Mouse (Mus musculus) G1E (cell line): ENCODE results near the gene Gm27029. TPM values are rescaled to one million over a fixed set of nuclear protein-coding genes. Genes with fewer than 3 reads are reported as not detected.

Experiments used
- ATAC-seq: 2 replicates; pipeline ENCODE4 v1.8.0; 2016; ENCODE audit warnings: mild to moderate bottlenecking; ENCODE audit not compliant: insufficient number of reproducible peaks, poor library complexity, low FRiP score, severe bottlenecking; ENCODE audit errors: extremely low read depth
- DNase-seq: peaks from one replicate; pipeline ENCODE4 v3.0.0; 2012; ENCODE audit warnings: low spot score
- H3K27me3 ChIP-seq: 2 replicates; pipeline ENCODE4 v1.6.1; 2012; ENCODE audit warnings: mild to moderate bottlenecking, low read length, inconsistent platforms; ENCODE audit not compliant: insufficient read depth
- H3K36me3 ChIP-seq: replicated peaks from 2 replicates; pipeline ENCODE3; 2012; ENCODE audit warnings: mild to moderate bottlenecking, inconsistent platforms
- H3K4me1 ChIP-seq: 2 replicates; pipeline ENCODE4 v1.6.1; 2012; ENCODE audit warnings: low read depth, low read length, inconsistent platforms, mixed read lengths; ENCODE audit not compliant: insufficient read depth
- H3K4me3 ChIP-seq: 2 replicates; pipeline ENCODE4 v1.5.1; 2012; ENCODE audit warnings: low read depth, mild to moderate bottlenecking, inconsistent platforms, low read length, moderate library complexity, mixed read lengths
- H3K9me3 ChIP-seq: replicated peaks from 2 replicates; pipeline ENCODE4 v1.6.1; 2012; ENCODE audit warnings: inconsistent platforms
- CTCF ChIP-seq: IDR thresholded peaks from 2 replicates; pipeline ENCODE4 v1.5.1; 2012; ENCODE audit warnings: low read depth, low read length, inconsistent platforms, mixed read lengths
- GATA1 ChIP-seq: IDR thresholded peaks from 2 replicates; pipeline ENCODE4 v1.6.1; 2012; ENCODE audit warnings: borderline replicate concordance, low read length, inconsistent platforms, mixed read lengths
- GATA2 ChIP-seq: IDR thresholded peaks from 2 replicates; pipeline ENCODE4 v1.6.1; 2012; ENCODE audit warnings: low read depth, low read length, inconsistent platforms, borderline replicate concordance
- POLR2AphosphoS5 ChIP-seq: IDR thresholded peaks from 2 replicates; pipeline ENCODE4 v1.6.1; 2012; ENCODE audit warnings: low read depth, low read length, inconsistent platforms; ENCODE audit not compliant: insufficient replicate concordance
- TAL1 ChIP-seq: conservative IDR thresholded peaks from 2 replicates; pipeline ENCODE4 v1.6.1; 2012; ENCODE audit warnings: low read depth, low read length, inconsistent platforms, mixed read lengths
- polyA plus RNA-seq: library from polyadenylated mRNA; stranded (reverse); fragments of >175 nt; gene quantifications from 2 replicates; pipeline ENCODE4 v1.2.3, GENCODE M21; 2012
- total RNA-seq, 2 experiments: library from RNA; stranded (forward) in 1 of 2; stranded (reverse) in 1 of 2; fragments of 200-1000 nt in 1 of 2; fragments of >200 nt in 1 of 2; fragmentation: Nextera tagmentation in 1 of 2; gene quantifications; 2 replicates each; pipeline ENCODE4 v1.2.3; 2014 to 2017

Gm27029 gene
- total and polyA plus RNA-seq, 3 experiments: 0.90 to 3.0 (median 2.1) TPM

GRCm38 (mm10) chr11:101367326-101367935 is 57.2 kb downstream of the Gm27029 start, which contains the start of gene G6pc:
TSS of gene G6pc (plus strand) at chr11:101367561.
- H3K4me3 ChIP-seq: no peak within 1 kb of the TSS
- H3K36me3 ChIP-seq: no peaks in the 10 kb centered on the region

GRCm38 (mm10) chr11:101364531-101364931 is 60.1 kb downstream of the Gm27029 start:
- no peak for ATAC-seq
- no peak for DNase-seq
- TF ChIP-seq POLR2AphosphoS5 (no peak), TAL1 (no peak), CTCF (no peak), GATA1 (no peak), GATA2 (no peak)

More at GRCm38 (mm10) chr11:101367326-101367935, 57.2 kb downstream of the Gm27029 start, which contains the start of gene G6pc:
- no peak for DNase-seq
- ATAC-seq: no peak
- no peak for TF ChIP-seq GATA1
- TF ChIP-seq CTCF: no peak
- no peak for TF ChIP-seq GATA2
- no peak for TF ChIP-seq TAL1
- no peak for TF ChIP-seq POLR2AphosphoS5
- Histone ChIP-seq H3K9me3 (no peaks in the 10 kb centered on the region), H3K4me1 (peaks cover 5% of the 10 kb centered on the region), H3K27me3 (peaks cover 33% of the 10 kb centered on the region)

GRCm38 (mm10) chr11:101360651-101361113 is 63.9 kb downstream of the Gm27029 start:
- Histone ChIP-seq H3K36me3 (no peaks in the 10 kb centered on the region), H3K4me3 (no peak overlapping the region), H3K9me3 (no peaks in the 10 kb centered on the region), H3K27me3 (peaks cover 33% of the 10 kb centered on the region), H3K4me1 (peaks cover 7% of the 10 kb centered on the region)
- ATAC-seq: no peak
- TF ChIP-seq GATA1 (no peak), POLR2AphosphoS5 (no peak), CTCF (no peak), GATA2 (no peak), TAL1 (no peak)
- DNase-seq: no peak

More at GRCm38 (mm10) chr11:101364531-101364931, 60.1 kb downstream of the Gm27029 start:
- Histone ChIP-seq H3K27me3 (peaks cover 32% of the 10 kb centered on the region), H3K9me3 (no peaks in the 10 kb centered on the region), H3K4me1 (peaks cover 5% of the 10 kb centered on the region), H3K36me3 (no peaks in the 10 kb centered on the region), H3K4me3 (no peak overlapping the region)

- peaks cover 31% of the 10 kb centered on the region for H3K27me3 ChIP-seq
- H3K36me3 ChIP-seq: no peaks in the 10 kb centered on the region
- H3K4me3 ChIP-seq: no peak overlapping the region
- TF ChIP-seq GATA2 (no peak), GATA1 (no peak), POLR2AphosphoS5 (no peak), CTCF (no peak), TAL1 (no peak)
- DNase-seq (no peak), ATAC-seq (no peak)
- no peaks in the 10 kb centered on the region for H3K9me3 ChIP-seq
- H3K4me1 ChIP-seq: peaks cover 6% of the 10 kb centered on the region
Measured at GRCm38 (mm10) chr11:101359776-101360175, 64.8 kb downstream of the Gm27029 start.

- ATAC-seq: no peak
- no peak for DNase-seq
Measured at GRCm38 (mm10) chr11:101357505-101358182, 67.0 kb downstream of the Gm27029 start.

More at GRCm38 (mm10) chr11:101357505-101358182, 67.0 kb downstream of the Gm27029 start:
- peaks cover 2% of the 10 kb centered on the region; the same call in 1 of the 2 replicates for H3K4me1 ChIP-seq
- H3K4me3 ChIP-seq: no peak overlapping the region
- peaks cover 34% of the 10 kb centered on the region for H3K27me3 ChIP-seq
- no peaks in the 10 kb centered on the region for H3K36me3 ChIP-seq
- no peaks in the 10 kb centered on the region for H3K9me3 ChIP-seq
- TF ChIP-seq TAL1 (no peak), GATA2 (no peak), GATA1 (no peak), POLR2AphosphoS5 (no peak), CTCF (no peak)

Other genes with a start within 250 kb of the Gm27029 start
Only the 20 nearest of the 25 such genes appear.
- gene Vps25, start 171.1 kb downstream of the Gm27029 start, total RNA-seq (2014; fragmentation: Nextera tagmentation): 482 and 539 TPM in 2 replicates
- 98.4 and 104 TPM in 2 replicates for gene Vps25, start 171.1 kb downstream of the Gm27029 start, total RNA-seq (2017)
- 140 and 170 TPM in 2 replicates for gene Vps25, start 171.1 kb downstream of the Gm27029 start, polyA plus RNA-seq
- gene Wnk4, start 164.2 kb downstream of the Gm27029 start, total RNA-seq (2014; fragmentation: Nextera tagmentation): 21.2 and 27.2 TPM in 2 replicates
- gene Wnk4, start 164.2 kb downstream of the Gm27029 start, total RNA-seq (2017): 2.3 and 4.2 TPM in 2 replicates
- gene Wnk4, start 164.2 kb downstream of the Gm27029 start, polyA plus RNA-seq: 45.0 and 48.7 TPM in 2 replicates
- gene Cntd1, start 145.8 kb downstream of the Gm27029 start, total RNA-seq (2014; fragmentation: Nextera tagmentation): 1.5 TPM in 1 of 2 replicates, not detected in the other
- 0.81 and 1.1 TPM in 2 replicates for gene Cntd1, start 145.8 kb downstream of the Gm27029 start, total RNA-seq (2017)
- 0.02 TPM in 1 of 2 replicates, not detected in the other for gene Cntd1, start 145.8 kb downstream of the Gm27029 start, polyA plus RNA-seq
- 52.6 and 54.1 TPM in 2 replicates for gene Coa3, start 145.7 kb downstream of the Gm27029 start, total RNA-seq (2014; fragmentation: Nextera tagmentation)
- 58.1 and 65.9 TPM in 2 replicates for gene Coa3, start 145.7 kb downstream of the Gm27029 start, total RNA-seq (2017)
- gene Coa3, start 145.7 kb downstream of the Gm27029 start, polyA plus RNA-seq: 16.8 and 39.8 TPM in 2 replicates
- gene Becn1, start 122.5 kb downstream of the Gm27029 start, total RNA-seq (2014; fragmentation: Nextera tagmentation): 42.5 and 46.3 TPM in 2 replicates
- 142 and 148 TPM in 2 replicates for gene Becn1, start 122.5 kb downstream of the Gm27029 start, total RNA-seq (2017)
- 97.7 and 109 TPM in 2 replicates for gene Becn1, start 122.5 kb downstream of the Gm27029 start, polyA plus RNA-seq
- 300 and 317 TPM in 2 replicates for gene Psme3, start 108.6 kb downstream of the Gm27029 start, total RNA-seq (2014; fragmentation: Nextera tagmentation)
- gene Psme3, start 108.6 kb downstream of the Gm27029 start, total RNA-seq (2017): 98.7 and 113 TPM in 2 replicates
- 68.6 and 68.8 TPM in 2 replicates for gene Psme3, start 108.6 kb downstream of the Gm27029 start, polyA plus RNA-seq
- gene Aoc2, start 99.7 kb downstream of the Gm27029 start, total RNA-seq (2014; fragmentation: Nextera tagmentation): 18.1 and 19.5 TPM in 2 replicates
- gene Aoc2, start 99.7 kb downstream of the Gm27029 start, total RNA-seq (2017): 4.5 and 4.6 TPM in 2 replicates
- gene Aoc2, start 99.7 kb downstream of the Gm27029 start, polyA plus RNA-seq: 10.0 and 10.1 TPM in 2 replicates
- gene Aoc3, start 94.2 kb downstream of the Gm27029 start, total RNA-seq (2014; fragmentation: Nextera tagmentation): 2.5 TPM in 1 of 2 replicates, not detected in the other
- gene Aoc3, start 94.2 kb downstream of the Gm27029 start, total RNA-seq (2017): 0.16 TPM in 1 of 2 replicates, not detected in the other
- gene Aoc3, start 94.2 kb downstream of the Gm27029 start, polyA plus RNA-seq: 0.07 and 0.10 TPM in 2 replicates
- not detected in 2 replicates for gene G6pc, start 57.2 kb downstream of the Gm27029 start, total RNA-seq (2014; fragmentation: Nextera tagmentation)
- gene G6pc, start 57.2 kb downstream of the Gm27029 start, total RNA-seq (2017): 0.05 TPM in 1 of 2 replicates, not detected in the other
- not detected in 2 replicates for gene G6pc, start 57.2 kb downstream of the Gm27029 start, polyA plus RNA-seq
- 51.6 and 55.8 TPM in 2 replicates for gene Aarsd1, start 7.2 kb downstream of the Gm27029 start, total RNA-seq (2014; fragmentation: Nextera tagmentation)
- gene Aarsd1, start 7.2 kb downstream of the Gm27029 start, total RNA-seq (2017): 47.0 and 50.9 TPM in 2 replicates
- gene Aarsd1, start 7.2 kb downstream of the Gm27029 start, polyA plus RNA-seq: 67.7 and 74.4 TPM in 2 replicates
- gene Rundc1, start 289 bp upstream of the Gm27029 start, total RNA-seq (2014; fragmentation: Nextera tagmentation): 5.0 and 6.0 TPM in 2 replicates
- gene Rundc1, start 289 bp upstream of the Gm27029 start, total RNA-seq (2017): 6.7 and 7.6 TPM in 2 replicates
- gene Rundc1, start 289 bp upstream of the Gm27029 start, polyA plus RNA-seq: 6.7 and 7.2 TPM in 2 replicates
- not detected in 2 replicates for gene Ptges3l, start 537 bp upstream of the Gm27029 start, total RNA-seq (2014; fragmentation: Nextera tagmentation)
- gene Ptges3l, start 537 bp upstream of the Gm27029 start, total RNA-seq (2017): 0.12 and 0.33 TPM in 2 replicates
- 0.17 and 0.22 TPM in 2 replicates for gene Ptges3l, start 537 bp upstream of the Gm27029 start, polyA plus RNA-seq
- gene Rpl27, start 17.5 kb upstream of the Gm27029 start, total RNA-seq (2014; fragmentation: Nextera tagmentation): 787 and 879 TPM in 2 replicates
- 1,687 and 2,225 TPM in 2 replicates for gene Rpl27, start 17.5 kb upstream of the Gm27029 start, total RNA-seq (2017)
- gene Rpl27, start 17.5 kb upstream of the Gm27029 start, polyA plus RNA-seq: 444 and 1,039 TPM in 2 replicates
- gene Ifi35, start 23.6 kb upstream of the Gm27029 start, total RNA-seq (2014; fragmentation: Nextera tagmentation): 26.3 and 34.3 TPM in 2 replicates
- 48.4 and 54.8 TPM in 2 replicates for gene Ifi35, start 23.6 kb upstream of the Gm27029 start, total RNA-seq (2017)
- 24.3 and 28.1 TPM in 2 replicates for gene Ifi35, start 23.6 kb upstream of the Gm27029 start, polyA plus RNA-seq
- gene Rnd2, start 40.2 kb upstream of the Gm27029 start, total RNA-seq (2014; fragmentation: Nextera tagmentation): 26.5 and 32.0 TPM in 2 replicates
- gene Rnd2, start 40.2 kb upstream of the Gm27029 start, total RNA-seq (2017): 36.6 and 44.3 TPM in 2 replicates
- gene Rnd2, start 40.2 kb upstream of the Gm27029 start, polyA plus RNA-seq: 35.3 and 46.4 TPM in 2 replicates
- 237 and 238 TPM in 2 replicates for gene Vat1, start 41.4 kb upstream of the Gm27029 start, total RNA-seq (2014; fragmentation: Nextera tagmentation)
- 98.5 and 103 TPM in 2 replicates for gene Vat1, start 41.4 kb upstream of the Gm27029 start, total RNA-seq (2017)
- gene Vat1, start 41.4 kb upstream of the Gm27029 start, polyA plus RNA-seq: 384 and 452 TPM in 2 replicates
- 69.3 and 175 TPM in 2 replicates for gene Brca1, start 127.2 kb upstream of the Gm27029 start, total RNA-seq (2014; fragmentation: Nextera tagmentation)
- 67.5 and 71.0 TPM in 2 replicates for gene Brca1, start 127.2 kb upstream of the Gm27029 start, total RNA-seq (2017)
- 16.7 and 35.0 TPM in 2 replicates for gene Brca1, start 127.2 kb upstream of the Gm27029 start, polyA plus RNA-seq
- gene Nbr1, start 127.4 kb upstream of the Gm27029 start, total RNA-seq (2014; fragmentation: Nextera tagmentation): 102 and 109 TPM in 2 replicates
- gene Nbr1, start 127.4 kb upstream of the Gm27029 start, total RNA-seq (2017): 97.6 and 99.4 TPM in 2 replicates
- gene Nbr1, start 127.4 kb upstream of the Gm27029 start, polyA plus RNA-seq: 43.8 and 45.6 TPM in 2 replicates
- 3.4 and 7.8 TPM in 2 replicates for gene Tmem106a, start 157.4 kb upstream of the Gm27029 start, total RNA-seq (2014; fragmentation: Nextera tagmentation)
- gene Tmem106a, start 157.4 kb upstream of the Gm27029 start, total RNA-seq (2017): 1.6 and 2.9 TPM in 2 replicates
- gene Tmem106a, start 157.4 kb upstream of the Gm27029 start, polyA plus RNA-seq: 1.00 and 1.0 TPM in 2 replicates
- not detected in 2 replicates for gene Gm11634, start 174.5 kb upstream of the Gm27029 start, total RNA-seq (2014; fragmentation: Nextera tagmentation)
- not detected in 2 replicates for gene Gm11634, start 174.5 kb upstream of the Gm27029 start, total RNA-seq (2017)
- gene Gm11634, start 174.5 kb upstream of the Gm27029 start, polyA plus RNA-seq: not detected in 2 replicates